Mouse (Mus musculus): Measurements from ENCODE around the gene Siglece. TPM values are rescaled to one million over a fixed set of nuclear protein-coding genes. Genes with fewer than 3 reads are reported as not detected.
A peak's percentile ranks its signal among the peaks of the same experiment; 100 is the strongest.

Siglece gene
- total RNA-seq, 2 experiments from 2014 or later: 0.24 to 0.80 TPM

DNA sequence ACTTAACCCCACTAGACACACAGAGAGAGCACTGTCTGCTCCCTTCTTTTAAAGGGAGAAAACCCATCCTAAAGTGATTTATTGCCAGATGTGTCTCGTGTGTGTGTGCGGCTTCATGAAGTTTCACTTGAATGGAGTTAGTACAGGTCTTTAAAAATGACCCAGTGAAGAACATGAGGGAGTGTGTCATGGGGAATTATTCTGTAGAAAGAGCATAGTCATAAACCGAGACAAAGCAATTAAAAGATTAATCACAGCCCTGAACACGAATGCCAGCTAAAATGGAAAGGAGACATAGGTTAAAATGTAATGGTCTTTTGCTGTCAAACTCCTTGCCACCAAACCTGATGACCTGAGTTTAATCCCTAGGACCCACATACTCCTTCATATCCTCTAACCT, 26.0 kb downstream of the Siglece start:
- intact Hi-C loops (cut with DNase I): no loop called here
- DNase-seq: no peak

DNA sequence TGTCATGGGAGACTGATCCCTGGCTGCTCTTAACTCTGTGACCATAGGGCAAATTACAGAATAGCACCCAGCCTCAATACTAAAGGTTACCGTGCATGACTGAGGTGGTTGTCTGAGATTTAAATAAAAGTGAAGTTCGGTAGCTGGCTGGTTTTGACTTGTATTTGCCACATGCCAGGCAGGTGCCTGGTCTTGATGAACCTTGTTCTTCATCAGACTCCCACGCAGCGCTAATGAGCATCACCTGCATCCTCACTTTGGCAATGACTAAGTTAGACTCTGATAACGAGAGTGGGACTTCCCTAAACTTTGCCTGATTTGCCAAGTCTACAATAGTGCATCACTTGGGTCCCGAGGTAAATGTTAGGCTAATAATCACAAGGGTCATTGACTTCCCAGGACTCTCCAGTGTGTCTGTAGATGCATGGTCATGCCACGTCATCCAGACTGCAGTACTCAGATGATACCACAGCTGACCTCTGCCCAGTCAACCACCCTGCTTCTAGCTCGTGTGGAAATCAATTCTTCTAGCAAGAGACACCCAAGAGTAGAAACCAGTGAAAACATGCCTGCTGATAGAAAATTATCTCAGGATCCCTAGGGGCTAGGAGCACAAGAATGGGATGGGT, 34.1 kb downstream of the Siglece start:
- DNase-seq: no peak
- intact Hi-C loops (cut with DNase I): no loop called here

DNA sequence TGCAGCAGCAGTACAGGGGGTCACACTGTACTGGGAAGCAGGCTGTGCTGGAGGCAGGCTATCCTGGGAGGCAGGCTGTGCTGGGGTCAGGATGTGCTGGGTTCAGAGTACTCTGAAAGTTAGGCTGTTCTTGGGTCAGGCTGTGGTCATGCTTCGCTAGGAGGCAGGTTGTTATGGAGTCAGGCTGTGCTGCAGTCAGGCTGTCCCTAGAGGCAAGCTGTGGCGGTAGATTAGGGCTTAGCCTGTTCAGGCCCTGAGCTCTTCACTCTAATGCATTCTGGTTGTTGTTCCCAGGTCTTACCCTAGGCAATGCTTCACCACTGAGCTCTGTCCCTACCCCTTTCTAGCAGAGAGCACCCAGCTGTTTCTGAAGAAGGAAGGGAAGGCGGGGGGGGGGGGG, 34.9 kb downstream of the Siglece start:
- intact Hi-C loops (cut with DNase I): no loop called here
- DNase-seq: no peak

DNA sequence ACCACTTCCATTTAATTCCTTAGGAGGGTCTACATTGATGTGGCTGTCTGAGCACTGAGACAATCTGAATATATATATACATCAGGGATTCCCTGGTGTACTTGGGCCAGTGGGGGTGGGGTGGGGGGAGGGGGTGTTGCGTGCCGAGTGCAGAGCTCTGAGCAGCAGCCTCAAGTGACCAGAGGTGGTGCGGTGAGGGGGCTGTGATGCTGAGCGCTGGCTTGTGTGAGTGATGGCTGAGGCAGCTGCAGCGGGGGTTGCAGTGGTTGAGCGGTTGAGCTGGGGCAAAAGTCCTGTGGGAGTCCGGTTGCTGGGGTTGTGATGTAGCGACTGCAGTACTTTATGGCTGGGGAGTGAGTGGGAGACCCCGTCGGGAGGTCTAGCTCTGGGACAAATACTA, 36.1 kb downstream of the Siglece start:
- DNase-seq: no peak
- intact Hi-C loops (cut with DNase I): no loop called here

DNA sequence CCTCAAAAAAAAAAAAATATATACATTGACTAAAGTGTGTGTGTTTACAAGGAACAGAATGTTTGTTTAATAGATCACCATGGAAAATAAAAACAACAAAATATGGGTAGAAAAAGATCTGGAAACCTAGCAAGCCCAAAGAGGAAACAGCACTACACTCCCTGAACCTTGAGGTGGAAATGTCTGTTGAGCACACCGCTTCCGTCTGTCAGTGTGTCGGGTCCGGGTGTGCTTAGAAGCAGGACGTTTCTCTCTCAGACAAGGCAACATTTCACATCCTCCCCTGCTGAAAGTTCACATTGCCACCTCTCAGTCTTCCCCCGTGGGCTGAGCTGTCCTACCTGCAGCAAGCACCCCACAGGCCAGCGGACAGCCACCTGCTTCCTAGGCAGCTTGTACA, 37.0 kb downstream of the Siglece start:
- intact Hi-C loops (cut with DNase I): no loop called here
- DNase-seq: no peak

DNA sequence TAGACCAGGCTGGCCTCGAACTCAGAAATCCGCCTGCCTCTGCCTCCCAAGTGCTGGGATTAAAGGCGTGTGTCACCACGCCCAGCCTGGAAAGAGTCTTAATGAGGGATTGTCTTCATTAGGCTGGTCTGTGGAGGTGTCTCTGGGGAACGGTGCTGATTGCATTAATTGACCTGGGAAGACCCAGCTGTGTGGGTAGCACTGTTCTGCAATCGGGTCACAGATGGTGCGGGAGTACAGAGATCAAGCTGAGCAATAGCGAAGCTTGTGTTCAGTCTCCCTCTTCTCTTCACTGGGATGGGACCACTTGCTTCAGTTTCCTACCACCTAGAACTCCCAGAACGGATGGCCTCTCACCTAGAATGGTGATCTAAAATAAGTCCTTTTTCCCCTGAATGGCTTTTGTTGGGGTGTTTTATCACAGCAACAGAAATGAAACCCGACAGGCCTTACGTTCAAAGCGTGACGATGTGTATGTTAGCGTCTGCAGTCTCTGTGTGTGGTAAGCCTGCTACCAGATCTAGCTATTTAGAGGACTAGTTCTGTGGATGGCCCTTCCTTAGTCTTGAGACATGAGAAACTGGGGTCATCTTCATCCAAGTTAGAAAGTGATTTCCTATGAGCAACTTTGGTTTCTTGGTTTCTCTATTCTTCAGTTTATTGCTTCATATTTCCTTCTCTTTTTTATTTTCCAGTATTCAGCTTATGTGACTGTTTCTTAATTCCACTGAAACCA, 46.0 kb downstream of the Siglece start:
- DNase-seq: no peak
- intact Hi-C loops (cut with DNase I): no loop called here

DNA sequence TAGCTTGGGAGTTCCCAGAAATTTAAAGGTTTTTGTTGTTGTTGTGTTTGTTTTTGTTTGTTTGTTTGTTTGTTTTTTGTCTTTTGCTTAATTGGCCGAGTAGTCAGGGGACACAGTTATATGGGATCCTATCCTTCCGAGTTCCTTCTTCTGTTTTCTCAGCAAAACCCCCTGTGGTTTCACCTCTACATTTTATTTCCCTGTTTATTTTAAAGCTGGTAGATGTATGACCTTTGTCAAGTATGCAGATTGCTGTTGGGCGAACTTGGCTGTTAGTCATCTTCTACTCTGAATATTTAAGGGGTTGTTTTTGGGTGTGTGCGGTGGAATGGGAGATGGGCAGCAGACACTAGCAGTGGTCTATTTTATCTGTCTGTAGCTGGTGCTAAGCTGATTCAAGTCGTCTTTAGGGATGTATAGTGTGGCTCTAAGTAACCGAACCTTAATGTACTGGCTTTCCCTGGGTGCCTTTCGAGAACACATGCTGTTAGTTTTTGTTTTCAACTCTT, 51.6 kb downstream of the Siglece start:
- DNase-seq: no peak
- intact Hi-C loops (cut with DNase I): no loop called here

DNA sequence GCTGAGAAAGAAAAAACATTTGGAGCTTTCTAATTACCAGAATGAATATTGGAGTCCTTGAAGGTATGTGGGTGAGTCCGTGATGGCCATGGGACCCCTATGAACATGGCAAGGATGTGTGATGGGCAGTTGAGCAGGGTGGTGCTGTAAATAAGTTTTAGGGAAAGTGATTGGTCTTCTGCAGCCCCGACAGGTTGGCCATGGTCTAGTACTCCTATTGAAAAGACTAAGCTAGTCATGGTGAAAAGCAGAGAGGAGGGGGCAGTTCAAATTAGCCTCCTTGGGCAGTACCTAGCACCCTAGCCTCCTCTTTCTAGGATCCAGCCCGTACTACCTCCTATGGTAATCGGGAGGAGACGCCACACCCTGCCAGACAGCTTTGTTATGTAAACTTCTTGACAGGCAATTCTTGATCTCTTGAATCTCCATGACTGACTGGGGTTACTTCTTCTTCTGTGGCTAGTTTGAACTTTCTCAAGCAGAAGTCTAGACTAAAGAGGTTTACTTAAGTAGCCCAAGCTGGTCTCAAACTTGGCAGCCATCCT, 52.1 kb downstream of the Siglece start:
- DNase-seq: no peak
- intact Hi-C loops (cut with DNase I): no loop called here

DNA sequence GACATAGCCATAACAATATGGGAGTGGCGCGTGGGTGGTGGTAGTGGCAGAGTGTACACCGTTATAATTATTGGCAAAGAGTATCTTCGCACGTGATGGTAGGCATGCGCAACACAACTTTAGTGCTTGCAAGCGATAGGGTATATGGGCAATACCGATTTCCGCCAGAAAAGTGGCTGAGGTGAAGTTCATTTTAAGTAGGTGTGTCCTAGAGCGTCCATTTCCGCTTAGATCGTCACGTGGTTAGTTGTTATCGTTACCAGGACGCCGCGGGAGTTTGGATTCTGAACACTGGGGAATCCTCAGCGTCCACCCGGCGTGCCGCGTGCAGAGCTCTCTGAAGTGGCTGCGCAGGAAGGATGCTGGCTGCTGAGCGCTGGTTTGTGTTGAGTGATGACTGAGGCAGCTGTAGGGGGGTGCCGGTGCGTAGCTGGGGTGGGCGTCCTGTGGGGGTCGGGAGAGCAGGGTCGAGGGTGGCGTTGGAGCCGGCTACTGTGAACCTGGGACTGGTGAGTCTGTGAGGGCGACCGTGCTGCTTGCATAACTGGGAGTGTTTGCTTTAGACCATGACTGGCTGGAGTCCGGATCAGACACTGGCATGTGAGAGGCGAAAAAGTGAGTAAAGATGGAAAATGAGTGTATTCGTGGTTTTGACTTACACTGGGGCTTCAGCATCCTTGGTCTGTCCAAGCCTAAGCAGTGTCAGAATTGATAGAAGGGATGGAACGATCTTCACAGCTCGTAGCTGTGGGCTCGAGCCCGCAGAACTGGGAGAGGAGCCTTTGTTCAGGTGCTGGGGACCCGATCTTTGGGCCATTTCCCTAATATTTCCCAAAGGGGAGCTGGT, 52.8 kb downstream of the Siglece start, which contains the start of gene Zfp819:
Zfp819 (plus strand) TSS at position 274 of the 847 bp plus-strand sequence.
- intact Hi-C loops (cut with DNase I): no loop called here
- DNase-seq: peak; percentile 53

DNA sequence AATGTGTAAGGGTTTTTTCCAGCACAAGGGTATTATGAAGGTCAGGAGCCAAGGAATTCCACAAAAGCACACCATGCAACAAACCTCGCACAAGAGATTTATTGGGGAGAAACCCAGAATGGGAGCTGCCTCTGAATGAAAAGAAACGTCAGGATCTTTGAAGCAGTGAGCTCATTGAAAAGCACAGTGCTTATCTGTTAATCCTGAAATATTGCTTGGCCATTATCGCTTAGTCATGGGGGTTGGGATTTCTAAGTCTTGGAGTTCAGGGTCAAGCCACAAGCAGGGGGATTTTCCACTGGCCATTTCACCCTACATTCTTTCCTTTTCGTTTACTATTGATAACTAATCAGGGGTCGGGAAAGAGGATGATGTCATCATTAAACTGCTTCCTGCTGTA, 58.1 kb downstream of the Siglece start:
- no peak for DNase-seq
- intact Hi-C loops (cut with DNase I): no loop called here

Other genes with a start within 250 kb of the Siglece start
- gene Lim2, start 232.5 kb downstream of the Siglece start, total RNA-seq (2021): not detected
- gene Nkg7, start 223.1 kb downstream of the Siglece start, total RNA-seq (2021): not detected
- gene Cldnd2, start 219.4 kb downstream of the Siglece start, total RNA-seq (2021): not detected
- gene Etfb, start 216.1 kb downstream of the Siglece start, total RNA-seq (2021): 10 to 100 TPM; 44.7 to 47.5 TPM
- gene Gm45233, start 216.0 kb downstream of the Siglece start, total RNA-seq (2021): 1 to 10 TPM in 1 of 2 experiments, not detected in 1; 2.1 TPM
- gene Vsig10l, start 197.0 kb downstream of the Siglece start, total RNA-seq (2021): 1 to 10 TPM; 5.4 to 7.5 TPM
- gene Iglon5, start 170.1 kb downstream of the Siglece start, total RNA-seq (2021): 10 to 100 TPM; 57.1 to 59.1 TPM
- not detected for gene 4931406B18Rik, start 154.2 kb downstream of the Siglece start, total RNA-seq (2021)
- 1 to 10 TPM; 2.3 to 2.5 TPM for gene Cd33, start 115.7 kb downstream of the Siglece start, total RNA-seq (2021)
- 1 to 10 TPM; 7.5 to 9.7 TPM for gene Zfp658, start 97.9 kb downstream of the Siglece start, total RNA-seq (2021)
- 10 to 100 TPM; 18.5 to 19.9 TPM for gene Zfp719, start 80.6 kb downstream of the Siglece start, total RNA-seq (2021)
- gene Zfp819, start 53.0 kb downstream of the Siglece start, total RNA-seq (2021): under 1 TPM in 1 of 2 experiments, not detected in 1; 0.34 TPM
- under 1 TPM in 1 of 2 experiments, not detected in 1; 0.24 TPM for gene Ceacam18, start 25.5 kb downstream of the Siglece start, total RNA-seq (2021)
- 10 to 100 TPM; 20.8 to 22.5 TPM for gene Ctu1, start 11.9 kb upstream of the Siglece start, total RNA-seq (2021)
- gene Klk14, start 30.3 kb upstream of the Siglece start, total RNA-seq (2021): under 1 TPM in 1 of 2 experiments, not detected in 1; 0.28 TPM
- gene Klk13, start 52.4 kb upstream of the Siglece start, total RNA-seq (2021): not detected
- not detected for gene Klk12, start 108.7 kb upstream of the Siglece start, total RNA-seq (2021)
- not detected for gene Klk11, start 114.4 kb upstream of the Siglece start, total RNA-seq (2021)
- gene Klk10, start 120.9 kb upstream of the Siglece start, total RNA-seq (2021): not detected
- not detected for gene Klk9, start 131.7 kb upstream of the Siglece start, total RNA-seq (2021)
- gene Klk8, start 137.4 kb upstream of the Siglece start, total RNA-seq (2021): 10 to 100 TPM; 13.5 to 16.7 TPM
- gene Klk7, start 151.1 kb upstream of the Siglece start, total RNA-seq (2021): under 1 TPM in 1 of 2 experiments, not detected in 1; 0.36 TPM
- gene Klk6, start 164.3 kb upstream of the Siglece start, total RNA-seq (2021): not detected
- not detected for gene Klk5, start 181.8 kb upstream of the Siglece start, total RNA-seq (2021)
- not detected for gene Klk4, start 221.0 kb upstream of the Siglece start, total RNA-seq (2021)